Mouse (Mus musculus) MEL (cell line): ENCODE measurements at regions not wholly inside any gene's neighbourhood (a gene's known extent, or its start where the extent isn't known, plus 50 kb on each side); places are given as distances from the start of the nearest gene placed in this dataset.

ENCODE experiments used
- DNase-seq: peaks from one replicate; pipeline ENCODE4 v3.0.0; 2011; ENCODE audit warnings: low read depth, low spot score
- H3K27ac ChIP-seq: 2 replicates; pipeline ENCODE4 v1.5.1; 2012; ENCODE audit warnings: low read depth, mild to moderate bottlenecking, control low read depth, low read length, moderate library complexity; ENCODE audit not compliant: control insufficient read depth
- H3K27me3 ChIP-seq, 2 experiments: fragments of 150-350 bp in 1 of 2; sonication (generic) in 1 of 2; 2 replicates each; pipeline ENCODE4 v1.6.1; 2012; ENCODE audit warnings: low read length in 2 of 2, mild to moderate bottlenecking in 2 of 2, improper control_type of control experiment in 1 of 2, moderate library complexity in 1 of 2; ENCODE audit not compliant: insufficient read depth in 2 of 2, control insufficient read depth in 1 of 2
- H3K36me3 ChIP-seq, 2 experiments: 2 replicates each; pipeline ENCODE4 v1.6.1; 2012 to 2014; ENCODE audit warnings: low read length in 2 of 2, improper control_type of control experiment in 1 of 2, inconsistent platforms in 1 of 2, mild to moderate bottlenecking in 1 of 2; ENCODE audit not compliant: insufficient read depth in 2 of 2, control insufficient read depth in 1 of 2
- H3K4me1 ChIP-seq, 2 experiments: fragments of 150-350 bp in 1 of 2; sonication (generic) in 1 of 2; 2 replicates each; pipeline ENCODE4 v1.6.1; 2012; ENCODE audit warnings: low read length in 2 of 2, improper control_type of control experiment in 1 of 2, mild to moderate bottlenecking in 1 of 2; ENCODE audit not compliant: insufficient read depth in 2 of 2, control insufficient read depth in 1 of 2
- H3K4me3 ChIP-seq, 2 experiments: fragments of 150-350 bp in 1 of 2; sonication (generic) in 1 of 2; 2 replicates each; pipeline ENCODE4 v1.5.1; 2012; ENCODE audit warnings: low read depth in 2 of 2, low read length in 2 of 2, mild to moderate bottlenecking in 2 of 2, moderate library complexity in 2 of 2, control low read depth in 1 of 2, improper control_type of control experiment in 1 of 2; ENCODE audit not compliant: control insufficient read depth in 1 of 2, insufficient read depth in 1 of 2
- H3K79me2 ChIP-seq: 2 replicates; pipeline ENCODE4 v1.6.1; 2012; ENCODE audit warnings: mild to moderate bottlenecking, low read length, moderate library complexity; ENCODE audit not compliant: control insufficient read depth, poor library complexity, insufficient read depth
- H3K9ac ChIP-seq: 2 replicates; pipeline ENCODE4 v1.6.1; 2012; ENCODE audit warnings: low read depth, mild to moderate bottlenecking, control low read depth, low read length, moderate library complexity; ENCODE audit not compliant: control insufficient read depth, poor library complexity, severe bottlenecking
- H3K9me3 ChIP-seq: fragments of 150-350 bp; sonication (generic); replicated peaks from 2 replicates; pipeline ENCODE4 v1.6.1; 2012; ENCODE audit warnings: mild to moderate bottlenecking, low read length, improper control_type of control experiment, moderate library complexity; ENCODE audit not compliant: insufficient read depth
- CHD2 ChIP-seq: IDR thresholded peaks from 2 replicates; pipeline ENCODE4 v1.6.1; 2011; ENCODE audit warnings: low read length, improper control_type of control experiment
- CTCF ChIP-seq, 3 experiments: IDR thresholded peaks in 2 of 3; conservative IDR thresholded peaks in 1 of 3; 2 replicates each; pipeline ENCODE4 v1.5.1; 2011 to 2012; ENCODE audit warnings: low read length in 3 of 3, low read depth in 2 of 3, mild to moderate bottlenecking in 2 of 3, improper control_type of control experiment in 1 of 3, inconsistent platforms in 1 of 3, mixed read lengths in 1 of 3, moderate library complexity in 1 of 3; ENCODE audit not compliant: control insufficient read depth in 1 of 3, insufficient read depth in 1 of 3, poor library complexity in 1 of 3, severe bottlenecking in 1 of 3
- E2F4 ChIP-seq: IDR thresholded peaks from 2 replicates; pipeline ENCODE4 v1.6.1; 2011; ENCODE audit warnings: low read depth, low read length, improper control_type of control experiment, borderline replicate concordance
- EP300 ChIP-seq, 2 experiments: IDR thresholded peaks; 2 replicates each; pipeline ENCODE4 v1.6.1; 2011; ENCODE audit warnings: improper control_type of control experiment in 2 of 2, low read length in 2 of 2, low read depth in 1 of 2, mild to moderate bottlenecking in 1 of 2
- ETS1 ChIP-seq: IDR thresholded peaks from 2 replicates; pipeline ENCODE4 v1.6.1; 2012; ENCODE audit warnings: low read depth, mild to moderate bottlenecking, inconsistent platforms, low read length, improper control_type of control experiment, moderate library complexity
- GATA1 ChIP-seq: IDR thresholded peaks from 2 replicates; pipeline ENCODE4 v1.6.1; 2011; ENCODE audit warnings: low read depth, low read length, improper control_type of control experiment
- HCFC1 ChIP-seq: IDR thresholded peaks from 2 replicates; pipeline ENCODE4 v1.6.1; 2012; ENCODE audit warnings: low read depth, mild to moderate bottlenecking, inconsistent platforms, low read length, improper control_type of control experiment, moderate library complexity
- JUND ChIP-seq: IDR thresholded peaks from 2 replicates; pipeline ENCODE4 v1.6.1; 2011; ENCODE audit warnings: low read depth, mild to moderate bottlenecking, improper control_type of control experiment, low read length
- KAT2A ChIP-seq: conservative IDR thresholded peaks from 2 replicates; pipeline ENCODE4 v1.6.1; 2012; ENCODE audit warnings: low read depth, low read length, improper control_type of control experiment, inconsistent platforms
- MAFK ChIP-seq: IDR thresholded peaks from 2 replicates; pipeline ENCODE4 v1.6.1; 2011; ENCODE audit warnings: low read depth, mild to moderate bottlenecking, low read length, improper control_type of control experiment, borderline replicate concordance
- MAX ChIP-seq: IDR thresholded peaks from 2 replicates; pipeline ENCODE4 v1.6.1; 2011; ENCODE audit warnings: low read length, improper control_type of control experiment
- MAZ ChIP-seq: IDR thresholded peaks from 2 replicates; pipeline ENCODE4 v1.6.1; 2012; ENCODE audit warnings: low read depth, mild to moderate bottlenecking, inconsistent platforms, low read length, improper control_type of control experiment
- MEF2A ChIP-seq: IDR thresholded peaks from 2 replicates; pipeline ENCODE4 v1.6.1; 2014; ENCODE audit warnings: low read depth, mild to moderate bottlenecking, inconsistent platforms, low read length, improper control_type of control experiment; ENCODE audit not compliant: poor library complexity, insufficient replicate concordance, severe bottlenecking; ENCODE audit errors: extremely low read depth
- MXI1 ChIP-seq: IDR thresholded peaks from 2 replicates; pipeline ENCODE4 v1.6.1; 2011; ENCODE audit warnings: mild to moderate bottlenecking, low read depth, low read length, improper control_type of control experiment
- MYB ChIP-seq: IDR thresholded peaks from 2 replicates; pipeline ENCODE4 v1.6.1; 2011; ENCODE audit warnings: mild to moderate bottlenecking, low read depth, low read length, improper control_type of control experiment
- MYC ChIP-seq: IDR thresholded peaks from 2 replicates; pipeline ENCODE4 v1.6.1; 2011; ENCODE audit warnings: low read depth, mild to moderate bottlenecking, low read length, improper control_type of control experiment, moderate library complexity
- POLR2A ChIP-seq, 2 experiments: IDR thresholded peaks; 2 replicates each; pipeline ENCODE4 v1.6.1; 2011 to 2012; ENCODE audit warnings: low read length in 2 of 2, mild to moderate bottlenecking in 2 of 2, control low read depth in 1 of 2, improper control_type of control experiment in 1 of 2, low read depth in 1 of 2, moderate library complexity in 1 of 2; ENCODE audit not compliant: control insufficient read depth in 1 of 2, insufficient read depth in 1 of 2, poor library complexity in 1 of 2
- POLR2AphosphoS2 ChIP-seq: IDR thresholded peaks from 2 replicates; pipeline ENCODE4 v1.6.1; 2011; ENCODE audit warnings: low read length, improper control_type of control experiment
- RCOR1 ChIP-seq: IDR thresholded peaks from 2 replicates; pipeline ENCODE4 v1.6.1; 2012; ENCODE audit warnings: low read depth, mild to moderate bottlenecking, inconsistent platforms, low read length, improper control_type of control experiment
- TAL1 ChIP-seq: IDR thresholded peaks from 2 replicates; pipeline ENCODE4 v1.6.1; 2012; ENCODE audit warnings: mild to moderate bottlenecking, inconsistent platforms, low read length, moderate library complexity, mixed read lengths
- TBP ChIP-seq: IDR thresholded peaks from 2 replicates; pipeline ENCODE4 v1.8.0; 2011; ENCODE audit warnings: low read depth, low read length, improper control_type of control experiment
- UBTF ChIP-seq: IDR thresholded peaks from 2 replicates; pipeline ENCODE4 v1.6.1; 2012; ENCODE audit warnings: low read depth, mild to moderate bottlenecking, inconsistent platforms, low read length, improper control_type of control experiment, moderate library complexity, borderline replicate concordance; ENCODE audit not compliant: insufficient read depth
- USF2 ChIP-seq, 2 experiments: IDR thresholded peaks; 2 replicates each; pipeline ENCODE4 v1.6.1; 2011 to 2012; ENCODE audit warnings: improper control_type of control experiment in 2 of 2, low read length in 2 of 2, borderline replicate concordance in 1 of 2, inconsistent platforms in 1 of 2, low read depth in 1 of 2, mild to moderate bottlenecking in 1 of 2; ENCODE audit not compliant: insufficient read depth in 1 of 2
- ZC3H11A ChIP-seq: IDR thresholded peaks from 2 replicates; pipeline ENCODE4 v1.6.1; 2012; ENCODE audit warnings: low read depth, mild to moderate bottlenecking, inconsistent platforms, low read length, improper control_type of control experiment
- ZKSCAN1 ChIP-seq: IDR thresholded peaks from 2 replicates; pipeline ENCODE4 v1.6.1; 2012; ENCODE audit warnings: low read depth, mild to moderate bottlenecking, inconsistent platforms, low read length, improper control_type of control experiment, moderate library complexity
- ZMIZ1 ChIP-seq: IDR thresholded peaks from 2 replicates; pipeline ENCODE4 v1.6.1; 2012; ENCODE audit warnings: low read depth, mild to moderate bottlenecking, inconsistent platforms, low read length, improper control_type of control experiment, moderate library complexity
- ZNF384 ChIP-seq: IDR thresholded peaks from 2 replicates; pipeline ENCODE4 v1.6.1; 2012; ENCODE audit warnings: low read depth, mild to moderate bottlenecking, inconsistent platforms, low read length, improper control_type of control experiment

- no peak for DNase-seq
- no peaks in the 10 kb centered on the region for H3K27me3 ChIP-seq
- no peaks in the 10 kb centered on the region for H3K79me2 ChIP-seq
- no peaks in the 10 kb centered on the region for H3K36me3 ChIP-seq
- H3K27ac ChIP-seq: no peak overlapping the region
- TF ChIP-seq ETS1 (no peak), ZKSCAN1 (no peak), MYC (no peak), KAT2A (no peak), CHD2 (no peak), ZNF384 (no peak), HCFC1 (no peak), RCOR1 (no peak), EP300 (IDR thresholded peaks at IDR 0.05; ENCODE audit: low read depth in 1 of 2, low read length in 2 of 2) (no peak), ZC3H11A (no peak), MEF2A (no peak), E2F4 (no peak), JUND (no peak), POLR2AphosphoS2 (no peak), UBTF (no peak), TAL1 (no peak), USF2 (IDR thresholded peaks at IDR 0.05; ENCODE audit: borderline replicate concordance in 1 of 2, insufficient read depth in 1 of 2, low read depth in 1 of 2, low read length in 2 of 2) (no peak), MAFK (no peak), MXI1 (no peak), TBP (no peak)
- no peaks in the 10 kb centered on the region for H3K4me1 ChIP-seq
- no peak overlapping the region for H3K9ac ChIP-seq
- no peaks in the 10 kb centered on the region for H3K9me3 ChIP-seq
- H3K4me3 ChIP-seq: no peak overlapping the region
These were observed 680.9 kb upstream of the Negr1 start for GRCm38 (mm10) chr3:155880722-155881121.

- H3K27me3 ChIP-seq: no peaks in the 10 kb centered on the region
- H3K79me2 ChIP-seq: no peaks in the 10 kb centered on the region
- no peak overlapping the region for H3K27ac ChIP-seq
- TF ChIP-seq MEF2A (no peak), ZNF384 (no peak), ZMIZ1 (no peak), CTCF (IDR thresholded peaks at IDR 0.05 in 2 of 3, conservative IDR thresholded peaks at IDR 0.05 in 1 of 3; ENCODE audit: control insufficient read depth in 1 of 3, insufficient read depth in 1 of 3, low read depth in 2 of 3, low read length in 3 of 3, poor library complexity in 1 of 3, severe bottlenecking in 1 of 3) (no peak), POLR2A (IDR thresholded peaks at IDR 0.05; ENCODE audit: control insufficient read depth in 1 of 2, insufficient read depth in 1 of 2, low read depth in 1 of 2, low read length in 2 of 2, poor library complexity in 1 of 2) (no peak), E2F4 (no peak), USF2 (IDR thresholded peaks at IDR 0.05; ENCODE audit: borderline replicate concordance in 1 of 2, insufficient read depth in 1 of 2, low read depth in 1 of 2, low read length in 2 of 2) (no peak), MAZ (no peak), ZKSCAN1 (no peak), RCOR1 (no peak), TAL1 (no peak), EP300 (IDR thresholded peaks at IDR 0.05; ENCODE audit: low read depth in 1 of 2, low read length in 2 of 2) (no peak), MXI1 (no peak), HCFC1 (no peak), CHD2 (no peak), POLR2AphosphoS2 (no peak), JUND (no peak), MYB (no peak), GATA1 (no peak), MAX (no peak)
- no peak overlapping the region for H3K4me3 ChIP-seq
- H3K9me3 ChIP-seq: no peaks in the 10 kb centered on the region
- DNase-seq: no peak
- H3K36me3 ChIP-seq: no peaks in the 10 kb centered on the region
- H3K4me1 ChIP-seq: no peaks in the 10 kb centered on the region
- no peak overlapping the region for H3K9ac ChIP-seq
These were observed 645.6 kb upstream of the Negr1 start for GRCm38 (mm10) chr3:155915981-155916380.
